Mouse (Mus musculus) CD4-positive helper T cell, adult 2 months (primary cell): Measurements from ENCODE around the gene Tns3.

Experiments
- DNase-seq: peaks from one replicate; pipeline ENCODE4 v3.0.0-alpha.2; 2012; ENCODE audit warnings: low read depth, missing footprints, low spot score

Gene Tns3

DNA sequence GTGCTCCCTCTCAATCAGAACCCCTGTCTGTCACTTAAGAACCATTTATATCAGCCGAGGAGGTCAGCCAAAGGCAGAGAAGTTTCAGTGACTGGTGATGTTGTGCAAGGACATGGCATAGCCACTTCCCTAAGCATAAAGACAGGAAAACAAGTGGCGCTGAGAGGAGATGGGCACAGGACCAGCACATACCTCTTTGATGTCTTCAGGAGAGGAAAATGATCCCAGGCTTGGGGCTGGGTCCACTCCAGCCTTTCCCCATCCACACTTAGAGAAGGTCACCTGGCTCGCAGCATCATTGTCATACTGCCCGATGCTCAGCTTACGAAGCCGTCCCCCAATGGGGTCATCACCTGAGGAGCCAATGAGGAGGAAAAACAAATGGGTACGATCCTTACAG, 185.0 kb downstream of the Tns3 start:
- DNase-seq, result no peak

DNA sequence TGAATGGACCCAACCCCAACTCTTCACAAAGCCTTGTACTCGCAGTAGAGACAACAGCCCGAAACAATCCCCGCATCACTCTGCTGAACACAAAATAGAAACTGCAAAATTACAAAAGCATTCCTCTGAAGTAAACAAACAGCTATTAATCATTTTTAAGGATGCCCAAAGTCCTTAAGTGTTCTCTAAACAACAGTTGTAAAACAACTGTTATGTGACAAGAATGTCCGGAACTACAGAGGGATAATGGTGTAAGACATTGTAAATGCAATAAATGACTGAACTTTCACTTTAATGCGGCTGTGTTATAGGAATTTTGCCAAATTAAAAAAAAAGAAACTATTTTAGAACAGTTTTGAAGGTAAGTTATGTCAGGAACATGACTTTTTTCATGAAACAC, 190.7 kb downstream of the Tns3 start:
- DNase-seq, result no peak

DNA sequence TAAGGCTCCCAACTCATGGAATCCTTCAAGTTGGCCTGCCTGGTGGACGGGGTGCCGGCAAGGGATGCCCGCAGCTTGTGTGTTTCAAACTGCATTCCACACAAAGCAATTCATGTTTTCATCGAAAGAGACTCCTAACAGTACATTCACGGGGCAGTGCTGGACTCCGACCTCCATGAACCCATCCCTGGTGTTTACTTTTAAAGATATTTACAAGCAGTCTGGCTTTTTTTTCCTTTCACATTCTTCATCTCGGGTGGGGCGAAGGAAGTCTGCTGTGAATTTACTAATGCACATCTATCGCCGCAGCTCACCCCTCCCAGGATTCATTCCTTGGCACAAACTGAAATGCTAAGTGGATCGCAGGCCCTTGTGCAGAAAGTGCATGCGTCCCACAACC, 191.9 kb downstream of the Tns3 start:
- DNase-seq, result no peak

DNA sequence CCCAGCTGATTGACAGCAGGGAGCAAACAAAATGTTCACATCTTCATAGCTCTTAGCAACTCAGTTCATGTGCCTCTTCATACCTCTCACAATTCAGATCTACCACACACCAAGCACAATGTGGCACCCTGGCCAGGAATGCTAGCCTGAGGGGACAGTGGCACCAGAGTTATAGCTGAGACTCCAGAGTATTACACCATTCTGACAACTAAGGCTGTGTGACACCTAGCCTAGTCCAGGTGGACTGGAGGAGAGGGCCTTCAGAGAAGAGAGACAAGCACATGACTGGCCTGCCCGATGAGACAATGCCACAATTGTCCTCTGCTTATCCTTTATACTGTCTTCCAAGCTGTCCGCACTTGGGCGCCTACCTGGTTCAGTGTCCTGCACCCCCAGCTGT, 192.8 kb downstream of the Tns3 start:
- DNase-seq, result no peak

GRCm38 (mm10) chr11:8469537-8469936, 194.8 kb downstream of the Tns3 start:
- DNase-seq, result no peak

DNA sequence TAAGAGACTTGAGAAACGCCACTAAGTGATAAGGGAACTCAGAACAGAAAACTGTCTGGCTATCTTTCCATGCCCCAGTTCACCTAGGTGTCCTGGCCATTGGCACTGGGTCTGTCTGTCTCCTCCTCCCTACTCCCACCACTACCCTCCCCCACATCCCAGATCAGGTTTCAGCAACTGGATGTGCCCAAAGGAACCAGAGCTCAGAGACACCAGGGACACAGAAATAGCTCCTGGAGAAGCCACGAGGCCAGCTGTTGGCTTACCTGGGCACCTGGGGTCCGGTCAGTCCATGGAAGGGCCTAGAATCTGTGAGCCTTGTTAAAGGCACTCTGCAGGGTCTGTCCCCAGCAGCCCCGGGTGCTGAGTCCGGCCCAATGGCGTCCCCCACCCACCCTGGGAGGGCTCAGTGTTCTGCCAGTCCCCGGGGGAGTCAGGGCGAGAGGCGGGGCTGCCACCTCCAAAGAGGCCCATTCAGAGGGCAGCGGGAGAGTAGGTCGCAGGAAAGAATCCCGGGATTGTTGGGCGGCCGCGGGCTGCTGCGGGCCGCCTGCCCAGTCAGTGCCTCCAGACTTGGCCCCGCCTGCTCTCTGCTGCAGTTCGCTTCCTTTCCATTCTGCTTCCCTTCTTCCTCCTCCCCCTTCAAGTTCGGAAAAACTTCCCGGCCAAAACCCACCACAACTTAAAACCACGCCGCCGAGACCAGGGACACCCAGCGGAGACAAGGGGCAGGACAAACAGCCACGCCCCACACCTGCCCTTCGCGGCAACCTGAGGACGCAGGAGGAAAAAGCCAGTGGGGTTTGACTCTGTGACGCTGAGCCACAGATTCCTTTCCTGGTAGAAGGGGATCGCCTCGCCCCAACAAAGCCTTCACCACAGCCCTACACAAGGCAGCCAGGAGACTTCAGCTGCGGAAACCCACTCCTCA, 195.9 kb downstream of the Tns3 start:
- DNase-seq, result no peak

DNA sequence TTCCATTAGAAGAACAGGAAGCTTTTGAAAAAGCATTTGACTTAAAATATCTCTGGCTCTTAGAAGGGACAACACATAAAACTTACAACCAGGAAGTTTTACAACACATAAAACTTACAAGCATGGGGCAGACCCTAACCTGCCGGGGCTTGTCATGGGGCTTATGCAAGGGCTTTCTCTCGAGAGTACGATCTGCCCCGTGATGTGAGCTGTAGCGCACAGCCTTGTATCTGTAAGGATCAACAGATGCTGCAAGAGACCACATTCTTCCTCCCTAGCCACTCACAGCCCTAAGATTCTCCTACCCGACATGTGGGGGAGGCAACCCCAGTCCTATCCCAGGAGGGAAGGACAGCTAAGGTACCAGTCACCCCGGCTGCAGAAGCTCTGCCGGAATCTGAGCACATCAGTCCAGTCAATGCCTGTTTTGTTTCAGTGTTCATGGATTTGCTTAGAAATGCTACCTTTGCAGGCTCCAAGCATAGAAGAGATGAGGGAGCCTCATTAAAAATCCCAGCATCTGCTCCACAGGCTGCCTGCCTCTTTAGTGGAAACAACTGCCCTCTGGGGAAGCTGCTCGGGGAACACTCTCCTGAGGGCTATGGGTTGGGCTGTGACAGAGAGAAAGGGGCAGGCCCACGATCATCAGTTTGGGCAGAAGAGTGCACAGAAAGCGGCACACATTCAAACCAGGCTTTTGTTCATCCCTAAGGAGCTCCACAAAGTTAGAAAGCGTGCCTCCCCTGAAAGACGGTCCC, 196.8 kb downstream of the Tns3 start:
- DNase-seq, result no peak

DNA sequence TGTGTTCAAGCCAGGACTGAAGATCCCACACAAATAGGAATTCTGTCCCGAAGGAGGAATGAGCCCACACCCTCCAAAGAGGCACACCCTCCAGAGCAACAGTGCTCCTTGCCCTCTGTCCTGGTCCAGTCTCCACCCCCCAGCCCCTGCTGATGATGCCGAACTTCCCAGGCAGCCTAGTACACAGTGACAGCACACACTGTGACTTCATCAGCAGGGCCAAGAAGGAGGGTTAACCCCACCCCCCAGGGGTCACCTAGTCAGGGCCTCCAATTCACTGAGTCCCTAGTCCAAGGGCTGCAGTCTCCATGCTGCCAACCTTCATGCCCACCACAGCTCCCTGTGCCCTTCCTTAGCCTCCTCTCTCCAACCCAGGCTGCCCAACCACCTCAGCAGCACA, 200.5 kb downstream of the Tns3 start:
- no peak for DNase-seq

DNA sequence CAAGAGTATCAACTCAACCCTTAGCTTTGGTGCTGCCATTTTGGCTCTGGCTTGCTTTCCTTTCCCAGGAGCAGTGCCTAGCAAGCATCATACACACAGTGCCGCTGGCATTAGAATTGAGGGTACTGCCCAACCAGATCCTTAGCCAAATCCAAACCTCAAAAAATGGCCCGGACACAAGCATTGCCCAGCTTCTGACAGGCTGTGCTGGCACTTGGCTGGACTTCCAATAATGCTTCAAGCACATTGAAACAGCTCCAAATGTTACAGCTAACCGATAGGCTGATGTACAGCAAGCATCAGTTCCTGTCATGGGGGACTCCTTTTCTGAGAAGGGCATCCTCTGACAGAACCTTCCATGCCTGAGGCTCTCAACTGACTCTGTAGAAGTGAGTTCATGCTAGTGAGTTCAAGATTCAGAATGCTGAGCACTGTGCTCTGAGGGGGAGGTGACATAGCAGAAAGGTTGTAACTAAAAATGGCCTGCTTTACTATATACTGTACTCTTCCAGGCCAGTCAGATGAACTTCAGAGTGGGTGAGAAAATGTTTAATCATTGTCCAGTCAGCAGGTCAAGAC, 201.4 kb downstream of the Tns3 start:
- no peak for DNase-seq

- no peak for DNase-seq
Measured at GRCm38 (mm10) chr11:8460835-8461234, 203.5 kb downstream of the Tns3 start.

- DNase-seq, result no peak
Measured at GRCm38 (mm10) chr11:8457951-8458350, 206.4 kb downstream of the Tns3 start.

GRCm38 (mm10) chr11:8456586-8457285, 207.6 kb downstream of the Tns3 start:
- DNase-seq, result no peak

- DNase-seq, result no peak
Measured at GRCm38 (mm10) chr11:8455650-8456049, 208.7 kb downstream of the Tns3 start.

DNA sequence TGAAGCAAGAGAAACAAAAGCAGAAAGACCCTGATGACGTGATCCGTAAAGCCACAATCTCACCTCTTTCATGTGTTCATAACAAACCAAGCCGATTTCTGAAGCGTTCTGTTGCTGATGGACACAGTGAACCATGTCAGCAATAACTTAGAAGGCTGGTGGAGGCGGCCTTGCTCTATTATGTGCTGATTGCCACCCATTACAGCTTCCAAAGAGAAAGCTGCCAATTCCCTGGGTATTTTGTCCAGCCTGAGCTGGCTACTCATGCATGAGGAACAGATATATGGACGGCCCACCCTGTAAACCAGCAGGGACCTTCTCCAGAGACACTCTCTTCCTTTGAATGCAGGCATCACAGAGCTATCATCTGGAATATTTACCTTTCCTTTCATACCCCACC, 211.1 kb downstream of the Tns3 start:
- no peak for DNase-seq

GRCm38 (mm10) chr11:8451597-8452201, 212.6 kb downstream of the Tns3 start:
- DNase-seq, result no peak

- no peak for DNase-seq
Measured at GRCm38 (mm10) chr11:8450540-8450939, 213.8 kb downstream of the Tns3 start.

GRCm38 (mm10) chr11:8445915-8446356, 218.4 kb downstream of the Tns3 start:
- DNase-seq, result no peak

- DNase-seq, result no peak
Measured at GRCm38 (mm10) chr11:8444759-8445422, 219.4 kb downstream of the Tns3 start.

DNA sequence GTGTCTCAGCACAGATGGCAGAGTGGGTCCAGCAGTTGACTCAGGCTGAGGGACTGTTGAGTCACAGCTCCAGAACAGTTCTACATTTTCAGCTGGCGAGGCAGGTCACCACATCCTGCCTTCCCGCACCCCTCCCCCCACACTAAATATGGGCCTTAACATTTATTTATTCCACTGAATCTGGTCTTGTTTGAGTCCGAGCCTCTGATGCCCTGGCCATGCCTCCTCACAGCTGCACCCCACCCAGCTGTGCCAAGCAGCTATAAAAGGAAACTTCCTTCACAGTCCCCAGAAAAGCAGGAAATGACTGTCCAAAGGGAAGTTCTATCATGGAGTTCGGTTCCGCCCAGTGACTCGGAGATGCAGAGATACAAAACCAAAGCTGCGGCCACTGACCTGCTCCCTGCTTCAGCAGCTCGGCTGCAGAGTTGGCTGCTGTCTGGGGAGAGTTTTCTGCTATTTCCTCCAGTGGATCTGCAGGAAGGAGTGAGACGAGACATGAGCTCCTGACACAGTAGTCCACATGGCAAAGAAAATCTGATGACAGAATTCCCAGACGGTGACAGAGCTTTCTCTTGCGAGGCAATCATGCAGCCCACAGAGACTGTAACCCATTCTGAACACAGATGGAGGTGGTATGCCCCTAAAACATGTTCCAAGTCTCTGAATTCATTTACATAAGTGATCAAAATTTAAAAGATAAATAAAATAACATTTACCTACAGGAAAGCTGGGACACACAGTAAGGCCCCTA, 220.6 kb downstream of the Tns3 start:
- DNase-seq, result no peak

- DNase-seq, result no peak
Measured at GRCm38 (mm10) chr11:8440706-8441105, 223.6 kb downstream of the Tns3 start.
